Mouse (Mus musculus): ENCODE data around the gene Galnt13. TPM values are rescaled to one million over a fixed set of nuclear protein-coding genes. Genes with fewer than 3 reads are reported as not detected.

The Galnt13 gene
- total and polyA plus RNA-seq, 2 experiments from 2014 or later: 12.3 to 17.6 TPM

DNA sequence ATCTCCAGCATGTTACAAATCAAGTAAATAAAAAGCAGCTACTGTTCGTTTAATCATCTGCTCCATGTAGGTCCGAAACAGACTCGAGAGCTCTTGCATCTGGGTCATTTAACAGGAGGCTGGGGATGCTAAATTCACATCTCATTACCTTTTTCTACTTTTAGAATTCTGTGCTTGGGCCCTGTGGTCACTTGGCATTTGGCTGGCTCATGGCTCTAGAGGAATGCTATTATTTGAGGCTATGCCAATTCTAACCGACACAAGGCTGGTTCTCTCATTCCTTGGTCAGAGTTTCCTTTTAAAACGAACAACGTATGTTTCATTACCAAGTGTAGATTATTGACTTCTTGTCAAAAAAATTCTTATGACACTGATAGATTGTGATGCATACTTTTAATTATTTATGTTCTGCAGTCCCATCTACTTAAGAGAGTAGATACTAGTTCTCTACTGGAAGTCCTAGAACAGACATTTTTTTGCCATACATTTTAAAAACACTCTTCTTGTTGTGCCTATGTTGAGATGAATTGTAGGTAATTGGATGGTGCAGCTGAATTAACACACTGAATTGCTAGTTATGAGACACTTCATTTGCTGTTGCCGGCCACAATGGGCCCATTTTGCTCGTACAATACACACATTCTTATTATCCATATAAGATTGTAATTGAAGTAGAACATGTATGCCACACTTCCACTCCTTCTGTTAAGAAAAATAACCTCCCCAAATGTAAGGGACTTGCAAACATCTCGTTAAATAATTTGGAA lies 6.8 kb downstream of the Galnt13 start:
- no peaks in the 10 kb centered on the region for H3K9me3 ChIP-seq (ENCODE audit: low read length)
- WGBS: 76% methylated on average over 9 of the region's 9 CpGs
- H3K4me1 ChIP-seq (ENCODE audit: insufficient read depth, low read length): no peaks in the 10 kb centered on the region
- no peak overlapping the region for H3K9ac ChIP-seq (replicated peaks; ENCODE audit: low read length, poor library complexity, severe bottlenecking)
- ATAC-seq (ENCODE audit: low FRiP score) (no peak), DNase-seq (ENCODE audit: low spot score) (no peak)
- TF ChIP-seq CTCF (IDR thresholded peaks at IDR 0.05): no peak
- H3K4me2 ChIP-seq (ENCODE audit: low read depth, low read length, poor library complexity, severe bottlenecking): no peak overlapping the region
- H3K36me3 ChIP-seq (ENCODE audit: insufficient read depth, low read length): no peaks in the 10 kb centered on the region
- H3K27me3 ChIP-seq (ENCODE audit: insufficient read depth, low read length): no peaks in the 10 kb centered on the region
- no peak overlapping the region for H3K27ac ChIP-seq (ENCODE audit: low read depth, low read length)
- H3K4me3 ChIP-seq (ENCODE audit: low read depth, low read length): no peak overlapping the region

DNA sequence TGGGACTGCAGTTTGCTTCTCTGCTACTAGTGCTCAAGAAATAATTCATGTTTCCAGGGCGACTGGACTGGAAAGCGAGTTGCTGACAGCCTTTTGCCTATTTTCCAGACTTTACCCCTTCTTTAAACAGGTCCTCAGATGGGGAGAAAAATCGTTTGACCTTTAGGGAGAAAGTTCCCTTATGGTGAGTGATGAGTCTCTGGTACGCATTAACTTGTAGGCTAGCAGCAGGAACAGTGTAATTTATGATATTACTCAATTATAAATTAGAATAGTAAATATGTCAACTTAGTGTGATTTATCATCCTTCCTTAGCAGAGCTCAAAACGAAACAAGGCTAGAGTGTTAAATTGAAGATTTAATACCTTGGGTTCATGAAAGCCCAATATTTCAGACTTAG lies 47.3 kb downstream of the Galnt13 start:
- ATAC-seq (ENCODE audit: low FRiP score): no peak

DNA sequence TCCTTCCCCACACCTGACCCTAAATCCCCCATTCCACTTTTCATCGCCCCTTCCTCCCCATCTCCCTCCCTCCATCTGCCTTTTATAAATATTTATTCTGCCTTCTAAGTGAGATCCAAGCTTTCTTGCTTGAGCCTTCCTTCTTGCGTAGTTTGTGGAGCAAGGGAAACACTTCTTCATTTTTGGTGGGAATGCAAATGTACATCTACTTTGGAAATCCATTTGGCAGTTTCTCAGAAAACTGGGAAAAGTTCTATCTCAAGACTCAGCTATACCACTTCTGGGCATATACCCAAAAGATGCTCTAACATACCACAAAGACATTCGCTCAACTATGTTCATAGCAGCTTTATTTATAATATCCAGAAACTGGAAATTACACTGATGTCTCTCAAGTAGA lies 86.9 kb downstream of the Galnt13 start:
- no peak for DNase-seq (ENCODE audit: low spot score)
- H3K9ac ChIP-seq (replicated peaks; ENCODE audit: low read length, poor library complexity, severe bottlenecking): no peak overlapping the region

More for the DNA sequence above, 47.3 kb downstream of the Galnt13 start:
- H3K4me3 ChIP-seq (ENCODE audit: low read depth, low read length): no peak overlapping the region
- H3K4me1 ChIP-seq (ENCODE audit: insufficient read depth, low read length): no peaks in the 10 kb centered on the region
- no peaks in the 10 kb centered on the region for H3K36me3 ChIP-seq (ENCODE audit: insufficient read depth, low read length)
- H3K4me2 ChIP-seq (ENCODE audit: low read depth, low read length, poor library complexity, severe bottlenecking): no peak overlapping the region
- H3K27me3 ChIP-seq (ENCODE audit: insufficient read depth, low read length): no peaks in the 10 kb centered on the region
- DNase-seq (ENCODE audit: low spot score): no peak
- 82% methylated on average over 5 of the region's 5 CpGs for WGBS
- H3K9me3 ChIP-seq (ENCODE audit: low read length): no peaks in the 10 kb centered on the region
- no peak overlapping the region for H3K9ac ChIP-seq (replicated peaks; ENCODE audit: low read length, poor library complexity, severe bottlenecking)
- no peak overlapping the region for H3K27ac ChIP-seq (ENCODE audit: low read depth, low read length)
- TF ChIP-seq CTCF (IDR thresholded peaks at IDR 0.05): no peak

DNA sequence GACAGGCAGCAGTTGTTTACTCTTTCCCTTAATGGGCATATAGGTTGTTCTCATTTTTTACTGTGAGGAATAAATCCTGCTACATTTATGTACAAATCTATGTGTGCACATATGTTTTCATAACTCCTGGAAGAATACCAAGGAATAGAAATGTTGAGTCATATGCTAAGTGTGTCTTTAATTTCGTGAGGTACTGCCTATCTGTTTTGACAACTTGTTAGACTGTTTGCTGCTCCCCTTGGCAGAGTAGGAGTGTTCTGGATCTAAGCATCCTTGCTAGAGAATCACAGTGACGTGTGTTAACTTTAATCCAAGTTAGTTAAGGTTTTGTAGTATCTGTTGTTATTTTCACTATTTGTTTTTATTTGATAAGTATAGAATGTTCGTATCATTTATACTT lies 91.0 kb downstream of the Galnt13 start:
- no peaks in the 10 kb centered on the region for H3K36me3 ChIP-seq (ENCODE audit: insufficient read depth, low read length)
- DNase-seq (ENCODE audit: low spot score): no peak
- H3K9me3 ChIP-seq (ENCODE audit: low read length): no peaks in the 10 kb centered on the region
- H3K27ac ChIP-seq (ENCODE audit: low read depth, low read length): no peak overlapping the region
- H3K9ac ChIP-seq (replicated peaks; ENCODE audit: low read length, poor library complexity, severe bottlenecking): no peak overlapping the region
- no peak overlapping the region for H3K4me2 ChIP-seq (ENCODE audit: low read depth, low read length, poor library complexity, severe bottlenecking)
- 80% methylated on average over 3 of the region's 3 CpGs for WGBS
- no peak overlapping the region for H3K4me3 ChIP-seq (ENCODE audit: low read depth, low read length)
- no peaks in the 10 kb centered on the region for H3K4me1 ChIP-seq (ENCODE audit: insufficient read depth, low read length)
- no peaks in the 10 kb centered on the region for H3K27me3 ChIP-seq (ENCODE audit: insufficient read depth, low read length)
- no peak for ATAC-seq (ENCODE audit: low FRiP score)
- no peak for TF ChIP-seq CTCF (IDR thresholded peaks at IDR 0.05)

More for the DNA sequence above, 86.9 kb downstream of the Galnt13 start:
- Histone ChIP-seq H3K36me3 (ENCODE audit: insufficient read depth, low read length) (no peaks in the 10 kb centered on the region), H3K4me1 (ENCODE audit: insufficient read depth, low read length) (no peaks in the 10 kb centered on the region), H3K27ac (ENCODE audit: low read depth, low read length) (no peak overlapping the region), H3K9me3 (ENCODE audit: low read length) (no peaks in the 10 kb centered on the region), H3K4me3 (ENCODE audit: low read depth, low read length) (no peak overlapping the region), H3K4me2 (ENCODE audit: low read depth, low read length, poor library complexity, severe bottlenecking) (no peak overlapping the region), H3K27me3 (ENCODE audit: insufficient read depth, low read length) (no peaks in the 10 kb centered on the region)
- 92% methylated on average over 3 of the region's 3 CpGs for WGBS
- no peak for ATAC-seq (ENCODE audit: low FRiP score)
- no peak for TF ChIP-seq CTCF (IDR thresholded peaks at IDR 0.05)

DNA sequence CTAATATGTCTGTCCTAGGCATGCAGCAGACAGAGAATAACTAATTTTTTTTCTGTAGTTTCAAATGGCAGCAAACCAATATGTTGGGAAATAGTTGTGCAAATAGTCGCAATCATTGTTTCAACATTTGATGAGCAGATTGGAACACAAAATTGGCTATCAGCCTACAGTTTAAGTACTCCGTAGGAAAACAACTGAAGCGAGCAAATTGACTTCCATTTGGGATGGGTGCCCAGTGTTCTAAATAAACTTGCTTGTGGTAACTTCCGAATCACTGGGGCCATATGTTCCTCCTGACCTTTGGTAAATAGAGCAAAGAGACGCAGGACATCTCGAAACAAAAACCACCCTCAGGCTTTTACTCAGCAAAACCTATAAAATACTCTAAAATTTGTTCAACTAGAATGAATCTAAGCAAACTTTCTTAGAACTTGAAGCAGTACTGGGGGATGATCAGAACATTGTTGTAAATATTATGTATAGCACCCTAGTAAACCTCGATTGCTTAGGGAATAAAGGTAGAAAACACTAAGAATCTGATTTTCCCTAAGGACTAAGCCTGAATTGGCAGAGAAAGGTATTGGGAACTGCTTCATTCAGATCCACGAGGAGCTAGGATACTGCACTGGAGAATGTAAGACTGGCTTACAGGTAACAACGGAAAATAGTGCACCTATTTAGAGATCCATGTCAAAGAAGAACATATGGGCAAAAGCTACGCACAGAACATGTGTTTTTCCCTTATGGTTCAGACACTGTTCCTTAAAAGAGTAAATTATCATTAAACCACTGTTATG lies 122.4 kb downstream of the Galnt13 start:
- Histone ChIP-seq H3K4me1 (ENCODE audit: insufficient read depth, low read length) (no peaks in the 10 kb centered on the region), H3K4me2 (ENCODE audit: low read depth, low read length, poor library complexity, severe bottlenecking) (no peak overlapping the region), H3K36me3 (ENCODE audit: insufficient read depth, low read length) (no peaks in the 10 kb centered on the region), H3K4me3 (ENCODE audit: low read depth, low read length) (no peak overlapping the region), H3K9me3 (ENCODE audit: low read length) (no peaks in the 10 kb centered on the region), H3K27ac (ENCODE audit: low read depth, low read length) (no peak overlapping the region), H3K9ac (replicated peaks; ENCODE audit: low read length, poor library complexity, severe bottlenecking) (no peak overlapping the region), H3K27me3 (ENCODE audit: insufficient read depth, low read length) (no peaks in the 10 kb centered on the region)
- 85% methylated on average over 10 of the region's 10 CpGs for WGBS
- ATAC-seq (ENCODE audit: low FRiP score) (no peak), DNase-seq (ENCODE audit: low spot score) (peak; percentile 71)
- TF ChIP-seq CTCF (IDR thresholded peaks at IDR 0.05): no peak

DNA sequence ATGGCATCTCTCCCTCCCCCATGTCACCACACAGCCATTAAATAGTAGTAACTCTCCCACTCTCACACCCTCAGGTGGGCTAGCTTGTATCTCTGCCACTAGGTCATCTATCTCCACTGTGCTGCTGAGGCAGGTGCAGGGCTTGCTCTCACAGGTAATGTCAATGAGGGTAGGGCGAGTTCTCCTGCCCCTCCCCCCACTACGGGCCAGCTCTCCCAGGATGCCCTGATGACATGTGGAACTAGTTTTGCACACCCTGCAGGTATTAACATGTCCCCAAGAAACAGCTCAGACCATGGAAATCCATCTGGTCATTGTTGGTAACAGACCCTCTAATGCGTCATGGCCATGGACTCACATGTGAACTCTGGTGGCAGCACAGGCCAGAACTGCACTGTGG lies 129.0 kb downstream of the Galnt13 start:
- ATAC-seq (ENCODE audit: low FRiP score): no peak
- Histone ChIP-seq H3K4me1 (ENCODE audit: insufficient read depth, low read length) (no peaks in the 10 kb centered on the region), H3K9ac (replicated peaks; ENCODE audit: low read length, poor library complexity, severe bottlenecking) (no peak overlapping the region), H3K27me3 (ENCODE audit: insufficient read depth, low read length) (no peaks in the 10 kb centered on the region), H3K36me3 (ENCODE audit: insufficient read depth, low read length) (no peaks in the 10 kb centered on the region), H3K4me3 (ENCODE audit: low read depth, low read length) (no peak overlapping the region), H3K4me2 (ENCODE audit: low read depth, low read length, poor library complexity, severe bottlenecking) (no peak overlapping the region), H3K9me3 (ENCODE audit: low read length) (no peaks in the 10 kb centered on the region), H3K27ac (ENCODE audit: low read depth, low read length) (no peak overlapping the region)
- WGBS: 84% methylated on average over 3 of the region's 3 CpGs
- DNase-seq (ENCODE audit: low spot score): no peak
- TF ChIP-seq CTCF (IDR thresholded peaks at IDR 0.05): no peak
